Mouse (Mus musculus): ENCODE data around the gene Naglu.

The Naglu gene

DNA sequence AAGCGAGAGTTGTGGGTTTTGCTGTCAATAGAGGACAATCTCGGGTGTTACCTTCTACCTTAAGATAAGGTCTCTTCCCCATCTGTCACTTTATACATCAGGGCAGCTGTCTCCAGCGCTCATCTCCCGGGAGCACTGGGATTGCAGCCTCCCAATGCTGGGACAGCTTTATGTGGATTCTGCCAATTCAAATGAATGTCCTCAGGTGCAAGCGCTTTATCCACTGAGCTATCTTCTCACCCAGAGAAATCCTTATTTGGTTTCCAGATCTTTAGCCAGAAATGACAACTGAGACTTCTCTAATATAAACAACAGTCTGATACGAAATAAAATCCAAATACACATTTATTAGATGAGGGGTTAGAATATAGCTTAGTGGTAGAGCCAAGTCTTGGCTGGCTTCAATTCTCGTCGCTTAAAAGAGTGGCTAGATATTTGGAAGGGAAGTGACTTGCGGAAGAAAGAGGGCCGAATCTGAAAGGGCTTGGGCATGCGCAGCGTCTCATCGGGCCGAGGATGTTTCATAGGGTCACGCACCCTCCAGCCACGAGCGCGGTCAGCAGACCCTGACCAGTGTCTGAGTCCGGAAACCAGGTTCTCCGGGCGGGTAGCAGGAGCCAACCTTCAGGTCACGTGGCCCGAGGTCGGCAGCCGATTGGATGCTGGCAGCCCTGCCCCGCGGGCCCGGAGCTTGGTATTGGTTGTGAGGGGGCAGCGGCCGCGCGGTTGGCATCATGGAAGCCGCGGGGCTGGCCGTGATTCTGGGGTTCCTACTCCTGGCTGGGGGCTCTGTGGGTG lies at the start of gene Naglu:
Naglu (plus strand) TSS at position 622 of the 798 bp plus-strand sequence.
- peak; percentile 100 for DNase-seq

DNA sequence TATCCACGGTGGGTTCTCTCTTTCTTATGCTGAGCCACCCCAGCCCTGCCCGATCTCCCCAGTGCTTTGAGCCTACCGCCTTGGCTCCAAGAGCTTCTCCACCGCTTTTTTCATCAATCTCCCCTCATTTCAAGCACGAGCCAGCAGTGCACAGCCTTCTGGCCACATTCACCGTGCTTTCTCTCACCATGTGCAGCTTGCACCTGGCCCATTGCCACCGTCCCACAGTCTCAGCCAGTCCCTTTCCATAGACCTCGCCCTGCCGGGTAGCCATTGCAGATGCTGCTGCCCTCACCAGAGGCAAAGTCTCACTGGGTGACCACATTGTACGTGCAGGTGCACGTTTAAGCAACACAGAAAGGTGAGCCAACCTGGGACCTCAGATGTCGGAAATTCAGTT lies 46.4 kb upstream of the Naglu start:
- DNase-seq, result no peak

- no peak for DNase-seq
These were observed 45.8 kb upstream of the Naglu start for GRCm38 (mm10) chr11:101024001-101024400.

- DNase-seq, result no peak
These were observed 42.7 kb upstream of the Naglu start for GRCm38 (mm10) chr11:101027121-101027520.

GRCm38 (mm10) chr11:101029320-101029719 lies 40.5 kb upstream of the Naglu start:
- DNase-seq, result no peak

DNA sequence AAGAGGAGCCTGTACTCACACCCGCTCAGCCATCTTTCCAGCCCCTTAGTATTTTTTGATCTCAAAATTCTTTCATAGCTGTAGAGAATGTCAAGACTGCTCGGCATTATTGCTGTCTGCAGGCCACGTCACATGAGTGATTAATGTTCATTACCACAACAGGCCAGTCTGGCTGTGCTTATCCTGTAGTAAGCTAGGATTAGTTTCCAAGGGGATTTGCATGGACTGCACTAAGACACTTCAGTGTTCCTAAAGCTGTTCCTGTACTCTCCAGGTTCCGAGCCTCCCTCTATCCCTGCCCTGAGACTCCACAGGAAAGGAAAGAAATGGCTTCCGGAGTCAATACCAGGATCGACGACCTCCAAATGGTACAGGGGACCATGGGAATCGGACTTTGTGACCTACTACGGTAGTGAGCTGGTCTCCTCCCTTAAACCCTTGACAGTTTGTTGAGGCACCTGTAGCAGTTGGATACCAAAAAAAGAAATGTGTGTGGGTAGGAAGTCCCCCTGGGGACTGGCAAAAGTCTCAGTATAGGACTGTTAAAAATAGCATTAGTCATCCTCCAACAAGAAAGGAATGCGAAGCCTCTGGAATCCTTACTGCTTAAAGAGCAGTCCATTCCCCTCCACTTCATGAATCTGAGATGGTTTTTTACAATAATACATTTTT lies 39.5 kb upstream of the Naglu start:
- DNase-seq, result no peak

- DNase-seq, result no peak
These were observed 39.0 kb upstream of the Naglu start for GRCm38 (mm10) chr11:101030808-101031156.

DNA sequence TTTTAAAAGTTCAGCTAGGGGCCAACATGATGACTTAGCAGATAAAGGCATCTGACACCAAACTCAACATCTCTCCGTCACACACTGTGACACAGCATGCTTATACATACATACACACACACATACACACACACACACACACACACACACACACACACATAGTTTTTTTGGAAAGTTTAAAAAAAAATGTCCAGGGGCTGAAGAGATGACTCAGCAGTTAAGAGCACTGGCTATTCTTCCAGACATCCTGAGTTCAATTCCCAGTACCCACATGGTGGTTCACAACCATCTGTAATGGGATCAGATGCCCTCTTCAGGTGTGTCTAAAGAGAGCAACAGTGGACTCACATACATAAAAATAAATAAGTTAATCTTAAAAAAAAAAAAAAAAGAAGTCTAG lies 38.3 kb upstream of the Naglu start:
- DNase-seq, result no peak

- no peak for DNase-seq
These were observed 35.8 kb upstream of the Naglu start for GRCm38 (mm10) chr11:101033856-101034500.

DNA sequence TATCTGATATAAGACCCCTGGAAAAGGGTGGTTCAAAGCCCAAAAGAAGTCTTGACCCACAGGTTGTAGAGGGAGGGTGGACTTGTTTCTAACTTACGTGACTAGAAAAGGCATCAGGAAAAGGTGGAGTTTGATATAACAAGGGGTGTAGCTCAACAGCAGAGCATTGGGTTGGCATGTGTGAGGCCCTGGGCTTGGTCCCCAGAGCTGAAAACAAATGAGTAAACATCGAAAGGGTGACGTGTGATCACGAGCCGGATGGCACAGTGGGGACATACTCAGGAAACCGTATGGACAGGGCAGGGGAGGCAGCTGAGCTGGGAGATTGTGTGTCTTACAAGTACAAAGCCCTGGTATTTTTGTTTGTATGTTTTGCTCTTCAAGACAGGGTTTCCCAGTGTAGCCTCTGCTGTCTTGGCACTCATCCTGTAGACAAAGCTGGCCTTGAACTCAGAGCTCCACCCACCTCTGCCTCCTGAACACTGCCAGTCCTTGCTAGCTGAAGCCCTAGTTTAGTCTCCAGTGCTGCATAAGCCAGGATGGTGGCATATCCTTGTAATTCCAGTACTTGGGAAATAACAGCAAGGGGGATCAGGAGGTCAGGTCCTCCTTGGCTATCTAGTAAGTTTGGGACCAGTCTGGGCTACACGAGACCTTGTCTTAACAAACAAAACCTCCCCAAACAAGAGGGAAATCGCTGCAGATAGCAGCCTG lies 35.0 kb upstream of the Naglu start:
- peak; percentile 91 for DNase-seq

DNA sequence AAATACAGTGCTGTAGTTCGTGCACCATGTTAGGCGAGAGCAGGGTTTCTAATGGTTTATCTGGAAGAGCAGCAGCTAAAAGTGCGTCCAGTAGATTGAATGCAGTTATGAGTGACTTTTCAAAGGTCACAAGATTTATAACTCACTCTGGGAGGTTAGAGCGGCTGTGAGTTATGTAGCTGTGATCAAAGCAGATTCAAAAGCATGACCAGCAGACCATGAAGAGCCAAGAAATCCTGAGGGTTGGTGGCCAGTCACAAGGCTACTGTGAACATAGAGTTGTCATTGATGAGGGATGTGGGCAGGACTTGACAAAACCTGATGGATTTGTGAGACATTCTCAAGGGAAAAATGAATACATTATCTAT lies 34.5 kb upstream of the Naglu start:
- DNase-seq, result no peak

- no peak for DNase-seq
These were observed 32.0 kb upstream of the Naglu start for GRCm38 (mm10) chr11:101037795-101038194.

DNA sequence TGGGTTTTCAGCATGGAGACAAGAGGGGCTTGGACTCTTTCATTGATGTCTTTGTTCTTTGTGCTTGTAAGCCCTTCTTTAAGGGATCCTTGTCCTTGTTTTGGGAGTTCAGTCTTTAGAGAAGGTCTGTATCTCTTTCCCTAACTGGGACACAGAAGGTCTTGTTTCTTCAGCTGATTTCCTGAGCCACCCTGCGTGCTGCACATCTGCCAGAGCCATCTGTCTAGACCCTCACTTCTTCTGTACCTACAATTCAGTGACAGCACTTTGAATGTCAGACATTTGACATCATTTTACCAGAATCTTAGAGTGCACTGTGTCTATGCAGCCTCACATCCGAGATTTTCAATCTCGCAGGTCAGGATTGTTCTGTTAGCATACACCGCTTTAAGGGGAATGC lies 24.0 kb upstream of the Naglu start:
- DNase-seq, result no peak

- no peak for DNase-seq
These were observed 23.4 kb upstream of the Naglu start for GRCm38 (mm10) chr11:101046440-101046839.

DNA sequence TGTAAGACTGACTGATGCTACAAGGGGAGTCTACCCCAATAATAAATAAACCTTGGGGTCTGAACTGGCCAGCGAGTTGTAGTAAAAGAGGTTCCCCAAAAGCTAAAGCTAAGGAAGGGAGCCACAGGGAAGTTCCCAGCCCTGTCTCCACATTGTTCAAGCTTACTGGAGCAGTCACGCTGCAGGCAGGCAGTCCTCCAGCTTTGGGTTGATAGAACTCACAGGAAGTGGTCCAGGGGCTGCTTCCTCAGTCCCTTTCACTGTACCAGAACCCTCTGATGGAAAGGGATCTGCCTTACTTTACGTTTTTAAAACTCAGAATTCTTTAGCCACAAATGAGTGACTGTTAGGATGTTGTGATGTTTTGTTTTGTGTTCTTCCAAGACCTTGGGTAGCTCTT lies 22.3 kb upstream of the Naglu start:
- no peak for DNase-seq

DNA sequence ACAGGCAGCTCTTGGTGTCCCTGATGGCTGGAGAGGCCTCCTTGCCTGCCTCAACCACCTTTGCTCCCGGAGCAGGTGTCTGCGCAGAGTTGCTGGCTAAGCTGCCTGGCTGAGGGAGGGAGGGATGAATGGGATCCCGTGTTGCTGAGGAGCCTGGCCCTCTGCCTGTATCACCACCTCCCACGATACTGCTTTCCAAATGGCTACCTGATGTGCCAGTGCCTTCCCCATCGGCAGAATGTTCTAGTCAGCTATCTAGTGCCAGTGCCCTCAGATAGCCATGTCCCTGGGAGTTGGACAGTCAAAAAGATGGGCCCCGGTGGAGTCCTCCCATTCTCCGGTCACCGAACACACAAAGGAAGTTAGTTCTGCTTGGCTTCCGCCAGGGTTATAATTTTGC lies 19.5 kb upstream of the Naglu start:
- no peak for DNase-seq

DNA sequence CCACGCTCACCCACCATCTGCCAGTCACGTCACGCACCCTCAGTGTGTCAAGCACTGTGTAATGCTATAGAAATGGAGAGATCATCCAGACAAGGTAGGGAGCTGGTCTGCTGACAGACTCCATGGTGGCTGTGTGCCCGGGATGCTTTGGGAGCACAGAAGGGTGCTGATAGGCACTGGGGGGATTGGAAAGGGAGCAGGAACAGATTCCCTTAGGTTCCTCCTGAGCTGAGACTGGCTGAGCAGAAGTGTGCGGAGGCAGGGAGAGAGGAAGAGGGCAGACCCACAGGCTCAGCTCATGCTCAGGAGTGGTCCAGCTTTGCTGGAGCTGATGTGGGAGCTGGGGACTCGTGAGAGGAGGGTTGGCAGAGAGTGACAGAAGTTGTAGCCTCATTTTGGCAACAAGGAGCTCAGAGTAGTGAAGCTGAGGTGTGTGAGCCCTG lies 18.7 kb upstream of the Naglu start:
- no peak for DNase-seq

- no peak for DNase-seq
These were observed 18.2 kb upstream of the Naglu start for GRCm38 (mm10) chr11:101051617-101052016.

DNA sequence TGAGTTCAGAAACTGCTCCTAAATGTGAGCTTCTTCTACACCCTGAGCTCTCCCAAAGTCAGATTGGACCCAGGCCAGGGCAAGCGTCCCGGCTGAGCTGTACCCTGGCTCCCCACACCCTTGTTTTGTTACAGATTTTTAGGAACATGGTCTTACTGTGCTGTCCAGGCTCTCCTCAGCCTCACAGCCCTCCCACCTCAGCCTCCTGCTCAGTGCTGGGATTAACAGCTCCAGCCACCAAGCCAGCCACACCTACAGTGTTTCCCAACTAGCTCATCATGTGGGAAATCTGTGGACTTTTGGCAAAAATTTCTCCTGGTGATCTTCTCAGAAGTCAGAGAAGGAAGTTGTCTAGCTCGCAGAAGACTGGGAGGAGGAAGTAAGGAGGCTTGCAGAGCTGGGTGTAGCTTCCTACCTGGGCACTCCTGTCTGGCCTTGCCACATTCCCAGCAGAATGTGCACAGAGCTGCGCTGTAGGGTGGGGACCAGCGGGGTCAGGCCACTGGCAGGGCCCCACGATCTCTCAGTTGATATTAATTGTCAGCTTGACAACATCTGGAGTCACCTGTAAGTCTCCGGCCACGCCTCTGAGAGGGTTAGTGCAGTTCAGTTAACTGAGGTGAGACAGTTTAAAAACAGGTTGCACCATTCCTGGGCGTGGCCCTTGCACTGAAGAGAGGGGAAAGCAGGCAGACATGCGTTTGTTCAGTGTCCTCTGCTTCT lies 16.9 kb upstream of the Naglu start:
- peak; percentile 98 for DNase-seq

DNA sequence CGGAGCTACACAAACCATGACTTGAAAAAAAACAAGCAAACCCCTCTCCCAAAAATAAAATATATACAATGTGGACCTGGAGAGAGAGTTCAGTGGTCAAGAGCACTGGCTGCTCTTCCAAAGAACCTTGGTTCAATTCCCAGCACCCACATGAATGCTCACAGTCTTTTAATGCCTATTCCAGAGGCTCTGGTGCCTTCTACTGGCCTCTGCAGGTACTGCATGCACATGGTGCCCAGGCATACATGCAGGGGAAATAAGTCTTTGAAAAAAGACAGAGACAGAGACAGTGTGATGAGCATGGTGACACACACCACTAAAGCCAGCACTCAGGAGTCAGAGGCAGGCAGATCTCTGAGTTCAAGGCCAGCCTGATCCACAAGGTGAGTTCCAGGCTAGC lies 15.8 kb upstream of the Naglu start:
- no peak for DNase-seq

DNA sequence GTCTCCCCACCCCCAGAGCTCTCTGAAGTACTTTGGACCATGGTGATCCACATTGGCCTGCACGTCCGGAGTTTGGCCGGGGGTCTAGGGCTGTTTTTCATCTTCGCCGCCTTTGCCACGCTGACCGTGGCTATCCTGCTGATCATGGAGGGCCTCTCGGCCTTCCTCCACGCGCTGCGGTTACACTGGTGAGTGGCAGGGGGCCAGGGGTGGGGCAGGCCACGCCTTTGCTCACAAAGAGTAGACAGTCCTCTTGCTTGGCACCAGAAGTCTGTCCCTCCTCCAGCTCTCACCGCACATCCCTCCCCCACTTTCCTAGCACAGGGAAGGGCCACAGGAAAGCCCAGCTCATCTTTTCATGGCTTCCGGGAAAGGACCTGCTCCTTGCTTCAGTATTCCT lies 14.4 kb upstream of the Naglu start:
- no peak for DNase-seq

DNA sequence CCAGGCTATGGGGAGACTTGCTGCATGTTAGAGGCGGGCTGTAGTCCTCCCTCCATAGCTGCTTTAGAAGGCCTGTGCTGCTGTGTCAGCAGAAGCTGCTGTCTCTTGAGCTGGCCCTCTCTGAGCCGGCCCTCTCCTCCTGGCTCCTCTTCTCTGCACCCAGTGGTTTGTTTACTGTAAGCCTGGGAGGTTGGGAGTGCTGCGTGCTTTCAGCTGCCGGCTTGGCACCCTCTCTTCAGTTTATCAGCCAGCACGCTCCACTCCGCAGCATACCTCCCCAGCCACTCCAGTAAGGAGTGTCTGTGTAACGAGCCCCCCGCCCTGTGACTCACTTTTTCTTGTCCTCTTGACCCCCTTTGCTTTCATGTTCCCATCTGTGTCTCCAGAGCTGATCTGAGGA lies 12.9 kb upstream of the Naglu start:
- peak; percentile 98 for DNase-seq

DNA sequence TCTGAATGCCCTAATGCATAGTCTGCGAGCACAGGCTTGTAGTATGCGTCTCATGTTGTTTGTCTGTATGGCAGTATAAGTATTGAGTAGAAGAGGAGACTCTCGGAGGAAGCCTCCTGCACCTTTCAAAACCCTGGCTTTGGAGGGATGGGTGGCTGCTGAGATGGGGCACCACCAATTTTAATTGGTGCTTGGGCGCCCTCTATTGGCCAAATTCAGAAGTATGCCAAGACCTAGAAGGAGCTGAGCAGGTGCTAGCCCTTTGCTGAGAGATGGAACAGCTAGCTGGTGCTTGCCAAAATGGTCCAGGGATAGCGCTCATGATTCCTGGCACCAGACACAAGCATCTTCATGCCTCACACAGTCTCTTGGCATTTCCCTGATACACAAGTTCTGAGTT lies 12.0 kb upstream of the Naglu start:
- peak; percentile 98 for DNase-seq
